Mouse (Mus musculus) lung, embryonic 16.5 days (tissue): ENCODE measurements around the gene Gm45837. TPM values are rescaled to one million over a fixed set of nuclear protein-coding genes. Genes with fewer than 3 reads are reported as not detected.

Source experiments
- ATAC-seq: fragments of 200-750 bp; cut with Nextera tagmentation; 2 replicates; pipeline ENCODE4 v1.8.0; 2017; ENCODE audit warnings: low read depth, mild to moderate bottlenecking, moderate library complexity
- H3K27ac ChIP-seq: fragments of 300-500 bp; sonication (generic); 2 replicates; pipeline ENCODE4 v1.5.1; 2014; ENCODE audit warnings: mild to moderate bottlenecking, control low read depth, low read length
- H3K27me3 ChIP-seq: fragments of 300-500 bp; sonication (generic); 2 replicates; pipeline ENCODE4 v1.6.1; 2014; ENCODE audit warnings: low read depth, low read length, mixed read lengths; ENCODE audit not compliant: control insufficient read depth, insufficient read depth
- H3K36me3 ChIP-seq: fragments of 300-500 bp; sonication (generic); 2 replicates; pipeline ENCODE4 v1.6.1; 2014; ENCODE audit warnings: low read length; ENCODE audit not compliant: control insufficient read depth, insufficient read depth
- H3K4me1 ChIP-seq: fragments of 300-500 bp; sonication (generic); replicated peaks from 2 replicates; pipeline ENCODE4 v1.6.1; 2014; ENCODE audit warnings: low read length, mixed read lengths; ENCODE audit not compliant: control insufficient read depth, insufficient read depth
- H3K4me2 ChIP-seq: fragments of 300-500 bp; sonication (generic); 2 replicates; pipeline ENCODE4 v1.6.1; 2014; ENCODE audit warnings: low read depth, low read length, control low read depth
- H3K4me3 ChIP-seq: fragments of 300-500 bp; sonication (generic); 2 replicates; pipeline ENCODE4 v1.5.1; 2014; ENCODE audit warnings: mild to moderate bottlenecking, low read length, control low read depth
- H3K9ac ChIP-seq: fragments of 300-500 bp; sonication (generic); 2 replicates; pipeline ENCODE4 v1.6.1; 2014; ENCODE audit warnings: low read length, control low read depth
- H3K9me3 ChIP-seq: fragments of 300-500 bp; sonication (generic); 2 replicates; pipeline ENCODE4 v1.6.1; 2016; ENCODE audit warnings: low read length; ENCODE audit not compliant: control insufficient read depth
- WGBS: fragments of 180-500 bp; shearing (Covaris S2); extraction: QIAGEN DNeasy Blood & Tissue Kit; methylation state at CpG from one replicate; pipeline ENCODE4 v1.1.7; 2014; 5-methylcytosine and 5-hydroxymethylcytosine counted together
- polyA plus RNA-seq: library from polyadenylated mRNA; unstranded; fragments of >200 nt; fragmentation: Nextera tagmentation; extraction: Ambion mirVana; gene quantifications from 2 replicates; pipeline ENCODE4 v1.2.1, GENCODE M21; 2015

Gm45837 gene
- polyA plus RNA-seq, 1 experiment from 2014 or later, result 2.4 TPM

DNA sequence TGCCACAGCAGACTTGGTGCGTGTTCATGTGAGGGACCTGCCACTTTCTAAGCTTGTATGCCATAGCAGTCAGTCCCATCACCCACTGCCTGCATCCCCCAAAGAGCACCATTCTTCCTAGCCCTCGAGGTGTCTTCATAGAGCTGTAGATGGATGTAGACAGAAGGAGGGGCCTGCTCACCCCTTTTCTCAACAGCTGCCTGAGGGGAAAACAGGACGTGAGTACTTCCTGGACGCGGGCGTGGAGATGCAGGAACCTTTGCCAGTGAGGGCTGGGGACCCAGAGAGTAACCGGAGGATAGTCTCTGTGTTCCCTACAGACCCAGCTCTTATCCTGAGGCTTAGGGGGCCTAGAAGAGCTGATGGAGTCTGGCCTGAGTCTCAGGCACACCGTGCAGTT is 47.1 kb downstream of the Gm45837 start:
- Histone ChIP-seq H3K4me2 (no peak overlapping the region), H3K9ac (no peak overlapping the region), H3K4me3 (no peak overlapping the region), H3K4me1 (peaks cover 18% of the 10 kb centered on the region), H3K9me3 (no peaks in the 10 kb centered on the region), H3K27me3 (peaks cover 3% of the 10 kb centered on the region), H3K27ac (no peak overlapping the region), H3K36me3 (no peaks in the 10 kb centered on the region)
- 41% methylated on average over 8 of the region's 8 CpGs for WGBS
- no peak for ATAC-seq

DNA sequence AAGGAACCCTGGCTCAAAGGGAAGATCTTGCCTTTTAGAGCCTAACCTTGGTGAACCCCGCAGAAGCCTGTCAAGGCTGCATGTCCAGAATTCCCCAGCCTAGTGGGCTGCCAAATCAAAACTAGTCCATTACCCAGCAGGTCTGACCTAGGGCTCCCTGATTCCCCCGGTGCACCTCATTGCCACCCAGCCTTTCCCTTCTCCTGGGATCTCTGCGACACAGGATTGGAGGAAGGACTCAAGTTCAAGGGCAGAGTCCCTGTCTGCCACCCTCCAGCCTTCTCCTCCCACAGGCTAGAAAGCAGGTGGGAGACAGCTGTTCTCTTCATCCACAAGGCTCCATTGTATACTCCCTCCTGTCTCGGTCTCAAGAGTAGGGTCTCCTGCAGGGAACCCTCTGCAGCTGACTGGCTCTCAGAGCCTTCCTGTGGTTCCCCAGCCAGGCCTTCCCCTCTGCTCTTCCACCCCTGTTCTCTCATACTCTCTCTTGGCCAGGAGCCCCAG is 47.6 kb downstream of the Gm45837 start:
- no peak overlapping the region for H3K27ac ChIP-seq
- 60% methylated on average over 4 of the region's 4 CpGs for WGBS
- no peaks in the 10 kb centered on the region for H3K9me3 ChIP-seq
- no peak overlapping the region for H3K4me3 ChIP-seq
- ATAC-seq, result no peak
- no peak overlapping the region for H3K9ac ChIP-seq
- H3K27me3 ChIP-seq, result peaks cover 1% of the 10 kb centered on the region
- no peak overlapping the region for H3K4me2 ChIP-seq
- no peaks in the 10 kb centered on the region for H3K36me3 ChIP-seq
- peaks cover 18% of the 10 kb centered on the region for H3K4me1 ChIP-seq

DNA sequence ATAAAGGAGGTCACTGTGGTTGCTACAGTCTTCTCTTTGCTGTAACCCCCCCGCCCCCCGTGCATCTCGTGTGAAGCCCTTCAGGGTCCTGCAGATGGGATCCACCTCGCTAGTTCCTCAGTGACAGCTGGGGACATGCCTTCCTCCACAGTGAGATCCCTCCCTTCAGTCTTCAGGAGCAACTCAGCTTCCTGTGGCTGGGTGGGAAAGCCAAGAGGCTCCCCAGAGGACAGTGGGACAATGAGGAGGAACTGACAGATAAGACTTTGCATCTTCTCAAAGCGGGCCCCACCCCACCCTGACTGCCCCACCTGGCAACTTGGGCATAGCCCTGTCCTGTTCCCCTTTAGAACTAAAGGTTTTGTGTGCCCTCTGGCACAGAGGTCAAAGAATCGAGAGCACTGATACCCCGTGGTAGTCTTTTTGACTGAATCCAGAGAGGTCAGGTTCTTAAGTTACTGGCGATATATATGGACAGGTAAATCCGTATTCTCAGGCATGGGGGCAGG is 48.7 kb downstream of the Gm45837 start:
- Histone ChIP-seq H3K4me1 (peaks cover 21% of the 10 kb centered on the region), H3K9ac (no peak overlapping the region), H3K27ac (no peak overlapping the region), H3K4me3 (no peak overlapping the region), H3K4me2 (no peak overlapping the region), H3K9me3 (no peaks in the 10 kb centered on the region), H3K27me3 (no peaks in the 10 kb centered on the region; the same call in 1 of the 2 replicates), H3K36me3 (no peaks in the 10 kb centered on the region)
- WGBS, result 70% methylated on average over 9 of the region's 9 CpGs
- ATAC-seq, result no peak

DNA sequence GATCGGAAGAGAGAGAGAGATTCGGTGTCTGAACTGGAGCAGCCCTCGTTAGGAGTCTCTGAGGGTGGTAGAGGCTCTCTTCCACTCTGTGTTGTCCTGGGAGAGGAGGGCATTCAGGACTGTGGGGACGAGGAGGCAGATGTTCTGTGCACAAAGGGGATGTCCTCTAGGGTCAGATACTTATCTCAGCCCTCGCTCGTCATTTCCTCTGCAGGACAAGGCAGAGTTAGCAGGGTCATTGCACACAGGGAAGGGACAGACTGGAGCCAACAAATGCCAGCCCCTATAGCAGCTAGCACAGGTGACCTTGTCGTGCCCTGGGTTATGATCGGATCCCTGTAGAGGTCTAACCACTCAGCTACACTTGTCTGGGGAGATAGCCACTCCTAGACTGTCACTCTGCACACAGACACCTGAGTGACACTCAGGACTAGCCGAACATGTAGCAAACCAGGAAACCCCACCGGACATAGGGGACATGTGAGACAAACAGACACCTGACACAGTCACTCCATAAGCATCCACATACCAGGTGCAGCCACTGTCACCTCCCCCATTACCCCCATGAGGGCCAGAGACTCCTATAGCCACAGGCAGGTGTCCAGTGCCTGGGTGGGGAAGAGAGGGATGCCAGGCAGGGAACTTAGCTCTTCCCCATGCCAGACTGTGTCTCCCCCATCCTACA is 49.4 kb downstream of the Gm45837 start:
- Histone ChIP-seq H3K27ac (no peak overlapping the region), H3K4me3 (no peak overlapping the region), H3K4me1 (peaks cover 24% of the 10 kb centered on the region), H3K9ac (no peak overlapping the region), H3K27me3 (no peaks in the 10 kb centered on the region; the same call in 1 of the 2 replicates), H3K36me3 (no peaks in the 10 kb centered on the region), H3K4me2 (no peak overlapping the region), H3K9me3 (no peaks in the 10 kb centered on the region)
- no peak for ATAC-seq
- WGBS, result 41% methylated on average over 10 of the region's 10 CpGs

DNA sequence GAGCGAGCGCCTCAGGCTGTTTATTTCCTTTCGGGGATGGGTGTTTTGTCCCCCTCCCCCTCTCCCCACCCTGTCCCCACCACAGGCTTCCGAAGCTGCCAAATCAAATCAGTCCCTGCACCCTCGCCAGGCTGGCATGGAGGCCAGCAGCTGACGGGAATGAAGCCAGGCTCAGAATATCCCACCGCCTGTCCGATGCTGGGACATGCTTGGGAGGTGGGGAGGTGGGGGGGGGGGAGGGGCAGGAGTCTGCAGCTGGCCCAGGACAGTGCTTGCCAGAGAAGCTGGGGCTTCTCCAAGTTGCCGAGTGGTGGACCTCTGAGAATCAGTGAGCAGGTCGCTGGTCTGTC is 49.9 kb downstream of the Gm45837 start:
- Histone ChIP-seq H3K27me3 (no peaks in the 10 kb centered on the region; the same call in 1 of the 2 replicates), H3K4me2 (no peak overlapping the region), H3K4me3 (no peak overlapping the region), H3K36me3 (no peaks in the 10 kb centered on the region), H3K9me3 (no peaks in the 10 kb centered on the region), H3K27ac (no peak overlapping the region), H3K9ac (no peak overlapping the region), H3K4me1 (peaks cover 27% of the 10 kb centered on the region)
- 29% methylated on average over 10 of the region's 10 CpGs for WGBS
- peak; percentile 16 for ATAC-seq

DNA sequence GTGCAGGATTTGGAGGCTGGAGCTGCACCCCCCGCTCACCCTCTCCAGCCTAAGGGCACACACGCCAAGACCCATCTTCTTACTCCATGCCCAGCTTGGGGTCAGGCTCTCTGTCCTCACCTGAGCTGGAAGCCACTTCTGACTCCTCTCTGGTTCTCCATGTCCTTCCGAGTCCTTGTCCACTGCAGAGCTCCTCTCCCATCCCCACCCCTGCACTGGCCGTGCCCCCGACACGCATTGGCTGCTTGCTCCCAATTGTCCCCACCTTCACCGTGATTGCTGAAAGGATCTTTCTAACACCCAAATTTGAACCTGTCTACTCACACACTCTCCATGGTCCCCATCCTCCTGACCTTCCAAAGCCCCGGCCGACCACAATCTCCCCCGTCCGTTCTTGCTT is 50.9 kb downstream of the Gm45837 start:
- Histone ChIP-seq H3K9me3 (no peaks in the 10 kb centered on the region), H3K27me3 (no peaks in the 10 kb centered on the region; the same call in 1 of the 2 replicates), H3K36me3 (no peaks in the 10 kb centered on the region), H3K4me2 (no peak overlapping the region), H3K4me1 (peaks cover 31% of the 10 kb centered on the region), H3K4me3 (no peak overlapping the region), H3K9ac (no peak overlapping the region), H3K27ac (no peak overlapping the region)
- no peak for ATAC-seq
- 63% methylated on average over 11 of the region's 11 CpGs for WGBS

DNA sequence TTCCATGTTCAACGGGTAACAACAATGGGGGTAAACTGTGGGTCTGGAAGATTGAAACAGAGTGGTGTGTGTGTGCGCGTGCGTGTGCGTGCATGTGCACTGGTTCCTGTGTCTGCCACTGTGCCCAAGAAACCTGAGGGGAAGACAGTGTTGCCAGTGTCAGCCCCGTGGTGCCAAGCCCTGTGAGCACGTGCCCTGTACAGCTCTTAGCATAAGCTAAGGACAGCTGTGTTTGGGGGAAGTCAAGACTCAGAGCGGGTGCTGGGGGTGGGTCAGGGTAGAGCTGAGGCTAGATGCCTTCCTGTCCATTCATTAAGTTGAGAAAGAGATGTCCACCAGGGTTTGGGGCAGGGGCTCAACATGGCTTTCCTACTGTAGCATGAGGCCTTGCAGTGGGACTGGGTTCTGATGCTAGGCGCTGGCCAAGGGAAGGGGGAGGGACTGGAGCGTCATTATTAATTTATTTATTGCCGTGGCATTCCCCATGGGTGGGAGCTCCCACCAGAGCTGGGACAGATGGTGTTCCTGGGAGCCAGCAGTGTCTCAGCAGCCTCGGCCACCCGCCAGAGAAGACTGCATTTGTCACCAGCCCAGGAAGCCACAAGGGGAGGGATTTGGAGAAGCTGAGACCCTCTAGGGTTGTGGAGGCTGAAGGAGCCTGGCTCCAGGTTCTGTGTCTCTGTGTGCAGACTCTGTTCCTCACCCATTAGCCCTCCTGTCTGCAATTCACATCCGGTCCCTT is 51.8 kb downstream of the Gm45837 start:
- H3K9me3 ChIP-seq, result no peaks in the 10 kb centered on the region
- ATAC-seq, result no peak
- no peak overlapping the region for H3K4me3 ChIP-seq
- H3K27me3 ChIP-seq, result no peaks in the 10 kb centered on the region; the same call in 1 of the 2 replicates
- H3K4me2 ChIP-seq, result no peak overlapping the region
- peaks cover 39% of the 10 kb centered on the region for H3K4me1 ChIP-seq
- 66% methylated on average over 14 of the region's 14 CpGs for WGBS
- H3K36me3 ChIP-seq, result no peaks in the 10 kb centered on the region
- H3K27ac ChIP-seq, result no peak overlapping the region
- H3K9ac ChIP-seq, result no peak overlapping the region

DNA sequence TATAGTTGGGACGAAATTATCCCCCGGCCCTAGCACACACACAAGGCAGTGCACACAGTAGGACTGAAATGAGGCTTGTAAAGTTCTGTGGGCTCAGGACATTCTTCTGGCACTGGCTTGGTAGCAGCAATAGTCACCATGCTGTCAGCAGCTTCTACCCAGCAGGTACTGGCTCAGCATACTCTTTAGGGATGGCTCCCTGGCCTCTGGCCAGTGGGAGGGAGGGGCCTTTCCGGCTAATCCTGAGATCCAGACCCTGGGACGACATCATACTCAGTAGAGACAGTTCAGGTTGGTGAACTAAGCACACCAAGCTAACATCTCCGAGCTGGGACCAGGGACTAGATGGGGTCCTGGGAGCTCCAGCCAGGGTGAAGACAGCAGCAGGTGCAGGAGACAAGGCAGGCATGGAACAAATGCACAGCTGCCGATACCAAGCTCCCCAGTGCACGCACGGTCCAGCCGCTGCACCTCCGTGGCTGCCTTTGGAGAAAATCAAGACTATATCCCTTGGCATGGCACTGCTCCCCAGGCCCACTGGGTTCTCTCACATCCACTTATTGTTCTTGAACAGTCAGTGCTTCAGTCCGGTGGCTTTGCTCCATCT is 53.1 kb downstream of the Gm45837 start:
- Histone ChIP-seq H3K9ac (no peak overlapping the region), H3K4me2 (no peak overlapping the region), H3K27me3 (no peaks in the 10 kb centered on the region; the same call in 1 of the 2 replicates), H3K4me3 (no peak overlapping the region), H3K36me3 (no peaks in the 10 kb centered on the region), H3K9me3 (no peaks in the 10 kb centered on the region), H3K27ac (no peak overlapping the region), H3K4me1 (peaks cover 36% of the 10 kb centered on the region)
- 70% methylated on average over 11 of the region's 11 CpGs for WGBS
- ATAC-seq, result no peak

DNA sequence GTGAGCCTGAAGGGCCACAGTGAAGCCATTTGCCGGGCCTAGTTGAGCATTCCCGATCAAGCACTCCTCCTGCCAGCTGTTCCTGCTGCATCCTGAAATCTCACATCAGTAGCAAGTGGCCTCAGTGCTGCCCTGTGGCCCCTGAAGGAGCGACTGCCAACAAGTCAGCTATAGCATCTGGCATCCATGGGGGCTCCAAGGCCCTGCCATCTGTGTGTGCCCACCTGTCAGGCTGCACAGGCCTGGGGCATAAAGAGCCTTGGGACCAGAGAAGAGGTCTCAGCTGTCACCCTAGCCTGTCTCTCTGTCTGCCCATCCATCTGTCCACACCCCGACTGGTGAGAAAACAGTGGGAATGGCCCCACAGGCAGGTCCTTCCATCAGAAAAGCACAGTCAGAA is 54.2 kb downstream of the Gm45837 start:
- H3K4me2 ChIP-seq, result no peak overlapping the region
- no peaks in the 10 kb centered on the region for H3K36me3 ChIP-seq
- H3K9me3 ChIP-seq, result no peaks in the 10 kb centered on the region
- 0 out of 2 replicates have a peak, but pooled peaks have one; percentile 1 for ATAC-seq
- H3K4me1 ChIP-seq, result peaks cover 34% of the 10 kb centered on the region
- H3K4me3 ChIP-seq, result no peak overlapping the region
- H3K9ac ChIP-seq, result no peak overlapping the region
- H3K27ac ChIP-seq, result no peak overlapping the region
- WGBS, result 36% methylated on average over 4 of the region's 4 CpGs
- H3K27me3 ChIP-seq, result no peaks in the 10 kb centered on the region; the same call in 1 of the 2 replicates
